Mouse (Mus musculus) spleen, adult 2 months (tissue): ENCODE data around the gene Lhpp.

Experiments
- CTCF ChIP-seq: fragments of 200-500 bp; IDR thresholded peaks from 2 replicates; pipeline ENCODE4 v1.5.1; 2011; ENCODE audit warnings: mild to moderate bottlenecking, inconsistent platforms; ENCODE audit not compliant: insufficient read depth, insufficient read length, insufficient replicate concordance; ENCODE audit errors: extremely low read depth
- POLR2A ChIP-seq: fragments of 200-500 bp; IDR thresholded peaks from 2 replicates; pipeline ENCODE4 v1.6.1; 2011; ENCODE audit warnings: low read depth, low read length, inconsistent platforms

- TF ChIP-seq CTCF (no peak), POLR2A (no peak)
Observed at GRCm38 (mm10) chr7:132658058-132658450, 47.6 kb downstream of the Lhpp start.
